Comparison of ENCODE assay signal across 10 mouse cellular contexts in the genomic region with DNA sequence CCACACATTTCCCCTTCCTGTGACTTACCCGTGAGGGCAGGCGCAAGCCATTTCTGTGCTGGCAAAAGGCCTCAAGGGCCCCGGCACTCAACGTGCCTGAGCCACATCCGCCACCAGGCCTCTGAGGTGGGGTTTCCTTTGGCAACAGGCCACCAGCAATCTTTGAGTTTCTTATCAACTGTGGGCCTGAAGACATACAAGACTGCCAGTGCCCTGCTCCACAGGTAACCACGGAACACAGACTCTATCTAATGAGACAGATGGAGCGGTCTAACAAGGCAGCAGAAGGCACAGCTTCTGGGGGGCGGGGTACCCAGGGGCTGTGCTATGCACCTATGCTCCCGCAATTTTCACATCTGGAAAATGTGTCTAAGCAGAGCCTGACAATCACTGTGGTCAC. TPM values are rescaled to one million over a fixed set of nuclear protein-coding genes. Genes with fewer than 3 reads are reported as not detected.
A peak's percentile ranks its signal among the peaks of the same experiment; 100 is the strongest.
DNase-seq lines count a peak whose midpoint lies in the region; ATAC-seq and TF ChIP-seq lines count a peak whose summit lies in the region.
"Had no signal": no experiment of that assay in that cellular context is flagged by ENCODE, and none has a peak within 500 bp of the region (broad histone marks: within the 10 kb centered on the region; RNA-seq: fewer than 3 reads in every experiment).

No protein-coding gene starts in this region.

- TF ChIP-seq CTCF in lung, embryonic 14.5 days (IDR thresholded peaks at IDR 0.05; ENCODE audit: low read depth), result no peak; the same call in 1 of the 2 replicates
- TF ChIP-seq CTCF in stomach, postnatal 0 days (IDR thresholded peaks at IDR 0.05; ENCODE audit: low read depth), result no peak

- no peaks in the 10 kb centered on the region for H3K27me3 ChIP-seq in lung, embryonic 14.5 days (ENCODE audit: insufficient read depth, low read length)
- no peaks in the 10 kb centered on the region for H3K27me3 ChIP-seq in stomach, postnatal 0 days (ENCODE audit: control insufficient read depth, insufficient read depth, low read length)
- H3K27me3 ChIP-seq: embryonic facial prominence, embryonic 12.5 days had no signal

- no peaks in the 10 kb centered on the region for H3K9me3 ChIP-seq in lung, embryonic 14.5 days (ENCODE audit: low read depth, low read length)
- H3K9me3 ChIP-seq in stomach, postnatal 0 days (ENCODE audit: control insufficient read depth, low read length), result no peaks in the 10 kb centered on the region
- H3K9me3 ChIP-seq: embryonic facial prominence, embryonic 12.5 days had no signal

- H3K4me3 ChIP-seq in lung, embryonic 14.5 days (ENCODE audit: low read depth, low read length), result no peak overlapping the region
- H3K4me3 ChIP-seq in stomach, postnatal 0 days (ENCODE audit: low read depth, low read length), result no peak overlapping the region
- H3K4me3 ChIP-seq: embryonic facial prominence, embryonic 12.5 days; myocyte had no signal

- no peak overlapping the region for H3K27ac ChIP-seq in lung, embryonic 14.5 days (ENCODE audit: low read depth)
- H3K27ac ChIP-seq in stomach, postnatal 0 days (replicated peaks), result no peak overlapping the region
- H3K27ac ChIP-seq: embryonic facial prominence, embryonic 12.5 days had no signal

- peak; percentile 92 to 93 for ATAC-seq in hematopoietic stem cell, adult 5-6 weeks (replicated peaks in 1 of 2; ENCODE audit: insufficient read depth in 1 of 2, low FRiP score in 2 of 2, low TSS enrichment in 1 of 2, low read depth in 1 of 2, poor library complexity in 2 of 2, severe bottlenecking in 2 of 2)
- 0 out of 2 replicates have a peak, but pooled peaks have one; percentile 42 for ATAC-seq in lung, embryonic 14.5 days (ENCODE audit: insufficient read depth)
- no peak for ATAC-seq in stomach, postnatal 0 days (ENCODE audit: low FRiP score, low TSS enrichment)
- ATAC-seq in erythroblast, adult 5-6 weeks (replicated peaks; ENCODE audit: low FRiP score, poor library complexity, severe bottlenecking), result no peak

- WGBS in lung, embryonic 14.5 days, result 59% methylated on average over 9 of the region's 9 CpGs
- 66% methylated on average over 9 of the region's 9 CpGs for WGBS in stomach, postnatal 0 days

- no peak for TF ChIP-seq EP300 in stomach, postnatal 0 days (optimal IDR thresholded peaks at IDR 0.05)

- H3K9ac ChIP-seq in lung, embryonic 14.5 days, result no peak overlapping the region
- no peak overlapping the region for H3K9ac ChIP-seq in stomach, postnatal 0 days (ENCODE audit: low read length)
- H3K9ac ChIP-seq: embryonic facial prominence, embryonic 12.5 days had no signal

- H3K36me3 ChIP-seq in lung, embryonic 14.5 days (ENCODE audit: insufficient read depth), result no peaks in the 10 kb centered on the region
- no peaks in the 10 kb centered on the region for H3K36me3 ChIP-seq in stomach, postnatal 0 days (ENCODE audit: control insufficient read depth, insufficient read depth, low read length)
- H3K36me3 ChIP-seq: embryonic facial prominence, embryonic 12.5 days had no signal

- peaks cover 6% of the 10 kb centered on the region for H3K4me1 ChIP-seq in lung, embryonic 14.5 days (ENCODE audit: insufficient read depth)
- no peaks in the 10 kb centered on the region for H3K4me1 ChIP-seq in stomach, postnatal 0 days (replicated peaks; ENCODE audit: control insufficient read depth, insufficient read depth)
- H3K4me1 ChIP-seq: embryonic facial prominence, embryonic 12.5 days had no signal

- H3K4me2 ChIP-seq in lung, embryonic 14.5 days, result no peak overlapping the region
- H3K4me2 ChIP-seq in stomach, postnatal 0 days (replicated peaks; ENCODE audit: low read depth), result no peak overlapping the region
- H3K4me2 ChIP-seq: embryonic facial prominence, embryonic 12.5 days had no signal

- DNase-seq in cerebellum, postnatal 10 days, result peak; percentile 49 to 51
- no peak for DNase-seq in cerebellum, adult 18-20 months
- DNase-seq in adrenal gland, postnatal 10 days, result peak; percentile 42
- peak; percentile 71 for DNase-seq in lung, embryonic 14.5 days
- peak; percentile 41 for DNase-seq in stomach, postnatal 0 days (ENCODE audit: low spot score)
- no peak for DNase-seq in left cerebral cortex, adult 9 months (ENCODE audit: low spot score in 2 of 2)

RNA-seq across cellular contexts. Expression of a gene that starts 54.4 kb away (rescaled TPM):
- total RNA-seq in adrenal gland, postnatal 10 days (2021), result 10 to 100 TPM; 16.3 to 22.7 TPM
- 33.6 and 35.4 TPM in 2 replicates for total RNA-seq in hematopoietic stem cell, adult 5-6 weeks (2017)
- polyA plus RNA-seq in lung, embryonic 14.5 days (2014; fragmentation: Nextera tagmentation; extraction: Ambion mirVana), result 17.4 and 19.0 TPM in 2 replicates
- 7.0 and 7.1 TPM in 2 replicates for polyA plus RNA-seq in stomach, postnatal 0 days (2015; fragmentation: Nextera tagmentation; extraction: Ambion mirVana)
- 0.19 and 2.7 TPM in 2 replicates for total RNA-seq in erythroblast, adult 5-6 weeks (2015; ENCODE audit: low replicate concordance)
- total RNA-seq in erythroblast, adult 5-6 weeks (2017; ENCODE audit: low replicate concordance), result 4.3 and 6.4 TPM in 2 replicates

Comparison
In these comparisons a context has a peak if more than half of its experiments do, and no peak if none do; other contexts are left out.
1. DNase-seq: peak in cerebellum, postnatal 10 days (2 of 2), adrenal gland, postnatal 10 days (single experiment), lung, embryonic 14.5 days (single experiment) and stomach, postnatal 0 days (single experiment); none in cerebellum, adult 18-20 months (0 of 2) and left cerebral cortex, adult 9 months (0 of 2).
2. ATAC-seq: peak in hematopoietic stem cell, adult 5-6 weeks (2 of 2) and lung, embryonic 14.5 days (single experiment); none in stomach, postnatal 0 days (single experiment) and erythroblast, adult 5-6 weeks (single experiment).